Mouse (Mus musculus) CH12.LX (cell line): ENCODE measurements around the gene Mrap2. TPM values are rescaled to one million over a fixed set of nuclear protein-coding genes. Genes with fewer than 3 reads are reported as not detected.
"Not testable (repeated sequence)": the region's sequence is repeated elsewhere in the genome, so short reads cannot be mapped to it uniquely, and the experiment has no call there.

Experiments
- DNase-seq: peaks from one replicate; pipeline ENCODE4 v3.0.0-alpha.2; 2013; ENCODE audit errors: extremely low read depth
- H3K27ac ChIP-seq: 2 replicates; pipeline ENCODE4 v1.5.1; 2012; ENCODE audit warnings: low read depth, mild to moderate bottlenecking, control low read depth, moderate library complexity; ENCODE audit not compliant: insufficient read depth
- H3K27me3 ChIP-seq: replicated peaks from 2 replicates; pipeline ENCODE3; 2012; ENCODE audit warnings: inconsistent platforms
- H3K36me3 ChIP-seq, 2 experiments: replicated peaks in 1 of 2; 2 replicates each; pipeline versions ENCODE3 to v1.6.1; 2012; ENCODE audit warnings: inconsistent platforms in 1 of 2, low read length in 1 of 2, mild to moderate bottlenecking in 1 of 2, mixed read lengths in 1 of 2, moderate library complexity in 1 of 2; ENCODE audit not compliant: control insufficient read depth in 1 of 2, insufficient read depth in 1 of 2
- H3K4me1 ChIP-seq, 2 experiments: 2 replicates each; pipeline ENCODE4 v1.6.1; 2012; ENCODE audit warnings: inconsistent platforms in 1 of 2, moderate library complexity in 1 of 2; ENCODE audit not compliant: insufficient read depth in 2 of 2, control insufficient read depth in 1 of 2
- H3K4me2 ChIP-seq: 2 replicates; pipeline ENCODE4 v1.6.1; 2012; ENCODE audit warnings: low read depth, mild to moderate bottlenecking, control low read depth; ENCODE audit not compliant: poor library complexity, insufficient read depth, severe bottlenecking
- H3K4me3 ChIP-seq, 3 experiments: fragments of 150-350 bp in 1 of 3; sonication (generic) in 1 of 3; replicated peaks in 1 of 3; 2 replicates each; pipeline versions ENCODE3 to v1.5.1; 2011 to 2012; ENCODE audit warnings: low read depth in 2 of 3, low read length in 2 of 3, mild to moderate bottlenecking in 2 of 3, moderate library complexity in 2 of 3, control low read depth in 1 of 3, improper control_type of control experiment in 1 of 3, inconsistent platforms in 1 of 3, mixed read lengths in 1 of 3; ENCODE audit not compliant: poor library complexity in 1 of 3
- H3K79me2 ChIP-seq: replicated peaks from 2 replicates; pipeline ENCODE4 v1.6.1; 2012; ENCODE audit warnings: mild to moderate bottlenecking, moderate library complexity; ENCODE audit not compliant: control insufficient read depth, poor library complexity, insufficient read depth, severe bottlenecking; ENCODE audit errors: extremely low read depth
- H3K9ac ChIP-seq: 2 replicates; pipeline ENCODE4 v1.6.1; 2012; ENCODE audit warnings: low read depth, mild to moderate bottlenecking, control low read depth, moderate library complexity; ENCODE audit not compliant: insufficient read depth
- H3K9me3 ChIP-seq: replicated peaks from 2 replicates; pipeline ENCODE3; 2012; ENCODE audit warnings: low read length, inconsistent platforms, mixed read lengths
- CHD1 ChIP-seq: IDR thresholded peaks from 2 replicates; pipeline ENCODE4 v1.6.1; 2012; ENCODE audit warnings: low read depth, low read length, improper control_type of control experiment, inconsistent platforms
- E2F4 ChIP-seq: IDR thresholded peaks from 2 replicates; pipeline ENCODE4 v1.6.1; 2011; ENCODE audit warnings: low read depth, low read length, improper control_type of control experiment; ENCODE audit not compliant: insufficient replicate concordance
- ELF1 ChIP-seq: IDR thresholded peaks from 2 replicates; pipeline ENCODE4 v1.6.1; 2014; ENCODE audit warnings: low read depth, mild to moderate bottlenecking, inconsistent platforms, low read length, improper control_type of control experiment
- ETS1 ChIP-seq: conservative IDR thresholded peaks from 2 replicates; pipeline ENCODE4 v1.6.1; 2012; ENCODE audit warnings: low read depth, mild to moderate bottlenecking, inconsistent platforms, low read length, improper control_type of control experiment, moderate library complexity
- GABPA ChIP-seq: IDR thresholded peaks from 2 replicates; pipeline ENCODE4 v1.6.1; 2012; ENCODE audit warnings: low read depth, low read length, improper control_type of control experiment, inconsistent platforms; ENCODE audit not compliant: insufficient replicate concordance
- HCFC1 ChIP-seq: IDR thresholded peaks from 2 replicates; pipeline ENCODE4 v1.6.1; 2012; ENCODE audit warnings: low read depth, mild to moderate bottlenecking, inconsistent platforms, low read length, improper control_type of control experiment
- IRF4 ChIP-seq: IDR thresholded peaks from 2 replicates; pipeline ENCODE4 v1.6.1; 2014; ENCODE audit warnings: low read depth, mild to moderate bottlenecking, inconsistent platforms, low read length, improper control_type of control experiment
- JUN ChIP-seq: IDR thresholded peaks from 2 replicates; pipeline ENCODE4 v1.6.1; 2011; ENCODE audit warnings: low read depth, mild to moderate bottlenecking, low read length, improper control_type of control experiment, moderate library complexity; ENCODE audit not compliant: insufficient read depth
- JUND ChIP-seq: conservative IDR thresholded peaks from 2 replicates; pipeline ENCODE4 v1.6.1; 2011; ENCODE audit warnings: low read depth, low read length, improper control_type of control experiment
- MAZ ChIP-seq: IDR thresholded peaks from 2 replicates; pipeline ENCODE4 v1.6.1; 2012; ENCODE audit warnings: low read depth, mild to moderate bottlenecking, inconsistent platforms, low read length, improper control_type of control experiment, moderate library complexity
- MEF2A ChIP-seq: IDR thresholded peaks from 2 replicates; pipeline ENCODE4 v1.6.1; 2014; ENCODE audit warnings: low read depth, mild to moderate bottlenecking, inconsistent platforms, low read length, improper control_type of control experiment, borderline replicate concordance
- MYC ChIP-seq: IDR thresholded peaks from 2 replicates; pipeline ENCODE4 v1.6.1; 2011; ENCODE audit warnings: low read depth, mild to moderate bottlenecking, improper control_type of control experiment, low read length
- NRF1 ChIP-seq: IDR thresholded peaks from 2 replicates; pipeline ENCODE4 v1.6.1; 2014; ENCODE audit warnings: low read depth, mild to moderate bottlenecking, inconsistent platforms, low read length, improper control_type of control experiment, moderate library complexity
- PAX5 ChIP-seq: IDR thresholded peaks from 2 replicates; pipeline ENCODE4 v1.6.1; 2012; ENCODE audit warnings: low read length, inconsistent platforms, mixed read lengths
- POLR2A ChIP-seq: IDR thresholded peaks from 2 replicates; pipeline ENCODE4 v1.6.1; 2011; ENCODE audit warnings: low read depth, mild to moderate bottlenecking, improper control_type of control experiment, low read length
- POLR2AphosphoS2 ChIP-seq: IDR thresholded peaks from 2 replicates; pipeline ENCODE4 v1.6.1; 2011; ENCODE audit warnings: low read depth, low read length, improper control_type of control experiment
- SIN3A ChIP-seq: IDR thresholded peaks from 2 replicates; pipeline ENCODE4 v1.6.1; 2012; ENCODE audit warnings: low read length, improper control_type of control experiment, inconsistent platforms
- UBTF ChIP-seq: IDR thresholded peaks from 2 replicates; pipeline ENCODE4 v1.6.1; 2012; ENCODE audit warnings: low read depth, mild to moderate bottlenecking, inconsistent platforms, low read length, improper control_type of control experiment, moderate library complexity
- USF1 ChIP-seq: IDR thresholded peaks from 2 replicates; pipeline ENCODE4 v1.6.1; 2014; ENCODE audit warnings: low read depth, mild to moderate bottlenecking, inconsistent platforms, low read length, improper control_type of control experiment
- ZKSCAN1 ChIP-seq: IDR thresholded peaks from 2 replicates; pipeline ENCODE4 v1.6.1; 2012; ENCODE audit warnings: low read depth, inconsistent platforms, low read length, improper control_type of control experiment, borderline replicate concordance
- ZMIZ1 ChIP-seq: IDR thresholded peaks from 2 replicates; pipeline ENCODE4 v1.6.1; 2012; ENCODE audit warnings: low read depth, mild to moderate bottlenecking, inconsistent platforms, low read length, improper control_type of control experiment
- ZNF384 ChIP-seq: IDR thresholded peaks from 2 replicates; pipeline ENCODE4 v1.6.1; 2012; ENCODE audit warnings: low read depth, low read length, improper control_type of control experiment, inconsistent platforms
- dilution Hi-C: fragments of 300-500 bp; cut with MboI; formaldehyde crosslinking; loops from 2 replicates; pipeline ENCODE4 v1.14.3; 2020; ENCODE audit warnings: low sequenced_read_pairs; ENCODE audit not compliant: extremely low pct_unique_long_range_greater_than_20kb, extremely low pct_ligation_motif_present
- in situ Hi-C: fragments of 300-500 bp; cut with MboI; formaldehyde crosslinking; loops from 3 replicates; pipeline ENCODE4 v1.14.3; 2019; ENCODE audit warnings: low sequenced_read_pairs, low pct_ligation_motif_present, low pct_unique_long_range_greater_than_20kb, mixed read lengths
- polyA plus RNA-seq: library from polyadenylated mRNA; unstranded; fragments of >175 nt; gene quantifications from 2 replicates; pipeline ENCODE4 v1.2.1, GENCODE M21; 2012; ENCODE audit warnings: low read depth; ENCODE audit not compliant: insufficient read length
- total RNA-seq, 2 experiments: library from RNA; depleted of rRNA; stranded (reverse); fragments of 300-350 nt in 1 of 2; fragments of >200 nt in 1 of 2; gene quantifications; 2 replicates each; pipeline ENCODE4 v1.2.3; 2012 to 2014

Gene Mrap2
- total and polyA plus RNA-seq, 3 experiments = not detected

DNA sequence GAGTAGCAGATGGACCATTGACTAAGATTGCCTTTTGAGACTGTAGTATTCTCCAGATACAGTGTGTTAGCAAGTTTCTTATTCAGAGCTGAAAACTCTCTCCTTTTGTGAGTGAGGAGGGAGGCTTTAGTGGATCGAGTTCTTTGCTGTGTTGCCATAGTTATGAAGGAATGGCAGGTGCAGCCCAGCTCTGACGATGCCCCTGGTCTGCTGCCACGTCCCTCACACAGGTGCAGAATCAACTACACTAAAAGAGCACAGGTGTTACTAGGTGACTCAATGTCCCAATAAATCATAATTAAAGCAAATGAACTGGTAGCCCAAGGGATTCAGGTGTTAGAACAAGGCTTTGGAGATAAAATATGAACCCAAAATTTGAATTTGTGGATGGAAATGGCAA is 25.1 kb upstream of the Mrap2 start:
- in situ Hi-C loops = no loop called here
- H3K4me2 ChIP-seq = no peak overlapping the region
- no peak overlapping the region for H3K9ac ChIP-seq
- H3K27me3 ChIP-seq = no peaks in the 10 kb centered on the region
- H3K4me1 ChIP-seq = no peaks in the 10 kb centered on the region; a peak in 1 of 4 replicates
- H3K27ac ChIP-seq = no peak overlapping the region
- no peaks in the 10 kb centered on the region for H3K36me3 ChIP-seq
- DNase-seq = no peak
- no peaks in the 10 kb centered on the region for H3K9me3 ChIP-seq
- TF ChIP-seq ZNF384 (no peak), JUN (no peak), GABPA (no peak), ZMIZ1 (no peak), JUND (no peak), MEF2A (no peak), POLR2A (no peak), POLR2AphosphoS2 (no peak), CHD1 (no peak), PAX5 (no peak), SIN3A (no peak), MYC (no peak), E2F4 (no peak), USF1 (no peak), IRF4 (no peak), ZKSCAN1 (no peak), MAZ (no peak), NRF1 (no peak), HCFC1 (no peak), UBTF (no peak)
- H3K4me3 ChIP-seq = no peak overlapping the region
- no peaks in the 10 kb centered on the region for H3K79me2 ChIP-seq
- dilution Hi-C loops = no loop called here

- Histone ChIP-seq H3K4me2 (no peak overlapping the region), H3K79me2 (no peaks in the 10 kb centered on the region), H3K27ac (no peak overlapping the region), H3K36me3 (no peaks in the 10 kb centered on the region), H3K27me3 (no peaks in the 10 kb centered on the region), H3K9me3 (peaks cover 3% of the 10 kb centered on the region), H3K4me3 (no peak overlapping the region), H3K9ac (no peak overlapping the region), H3K4me1 (peaks cover 4 to 5% of the 10 kb centered on the region in 2 experiments; a peak in 2 of 4 replicates)
- TF ChIP-seq JUN (no peak), ETS1 (no peak), ELF1 (no peak)
- no peak for DNase-seq
- in situ Hi-C loops (no loop called here), dilution Hi-C loops (no loop called here)
These were observed 22.1 kb upstream of the Mrap2 start for GRCm38 (mm10) chr9:87121956-87122493.

GRCm38 (mm10) chr9:87127046-87127445 is 17.1 kb upstream of the Mrap2 start:
- H3K9ac ChIP-seq, H3K27ac ChIP-seq, H3K9me3 ChIP-seq, H3K79me2 ChIP-seq, in situ Hi-C loops, H3K4me3 ChIP-seq, dilution Hi-C loops, H3K4me1 ChIP-seq, H3K36me3 ChIP-seq, H3K27me3 ChIP-seq, DNase-seq: not testable (repeated sequence)
- peak overlapping the region; percentile 75; the same call in 1 of the 2 replicates for H3K4me2 ChIP-seq
